Mouse (Mus musculus) right cerebral cortex, postnatal 25 days (tissue): ENCODE results near the gene Tes3-ps.

ENCODE experiments used
- DNase-seq: peaks from one replicate; pipeline ENCODE4 v3.0.0; 2022

Tes3-ps gene

GRCm38 (mm10) chr13:49505776-49506175 is 12.7 kb downstream of the Tes3-ps start:
- no peak for DNase-seq

- DNase-seq, result no peak
Observed at GRCm38 (mm10) chr13:49507176-49507575, 14.1 kb downstream of the Tes3-ps start.

GRCm38 (mm10) chr13:49518761-49519160 is 25.6 kb downstream of the Tes3-ps start:
- no peak for DNase-seq

GRCm38 (mm10) chr13:49526235-49526634 is 33.1 kb downstream of the Tes3-ps start:
- no peak for DNase-seq

GRCm38 (mm10) chr13:49530636-49531035 is 37.5 kb downstream of the Tes3-ps start:
- no peak for DNase-seq

GRCm38 (mm10) chr13:49536946-49537345 is 43.8 kb downstream of the Tes3-ps start:
- no peak for DNase-seq

GRCm38 (mm10) chr13:49538693-49539092 is 45.6 kb downstream of the Tes3-ps start:
- DNase-seq, result no peak

- DNase-seq, result no peak
Observed at GRCm38 (mm10) chr13:49544279-49544678, 51.2 kb downstream of the Tes3-ps start, which contains the start of gene Aspn. TSS of gene Aspn (plus strand) at chr13:49544443.

GRCm38 (mm10) chr13:49545646-49546045 is 52.5 kb downstream of the Tes3-ps start:
- no peak for DNase-seq
